Mouse (Mus musculus) thymus, adult 2 months (tissue): Measurements from ENCODE around the gene Thap7. TPM values are rescaled to one million over a fixed set of nuclear protein-coding genes. Genes with fewer than 3 reads are reported as not detected.
A peak's percentile ranks its signal among the peaks of the same experiment; 100 is the strongest.

Source experiments
- DNase-seq: peaks from one replicate; pipeline ENCODE4 v3.0.0; 2021
- H3K27ac ChIP-seq: fragments of 200-500 bp; 2 replicates; pipeline ENCODE4 v1.5.1; 2012; ENCODE audit warnings: low read length, control low read depth; ENCODE audit not compliant: control insufficient read depth, insufficient read depth
- H3K27me3 ChIP-seq: fragments of 200-500 bp; 2 replicates; pipeline ENCODE4 v1.6.1; 2012; ENCODE audit warnings: mild to moderate bottlenecking, low read length, moderate library complexity, mixed read lengths; ENCODE audit not compliant: control insufficient read depth, insufficient read depth
- H3K36me3 ChIP-seq: fragments of 200-500 bp; 2 replicates; pipeline ENCODE4 v1.6.1; 2012; ENCODE audit warnings: mild to moderate bottlenecking, low read length, moderate library complexity; ENCODE audit not compliant: control insufficient read depth, insufficient read depth
- H3K4me1 ChIP-seq: fragments of 200-500 bp; replicated peaks from 2 replicates; pipeline ENCODE4 v1.6.1; 2012; ENCODE audit warnings: low read length; ENCODE audit not compliant: control insufficient read depth, insufficient read depth
- H3K4me3 ChIP-seq: fragments of 200-500 bp; 2 replicates; pipeline ENCODE4 v1.5.1; 2012; ENCODE audit warnings: mild to moderate bottlenecking, low read length, control low read depth, moderate library complexity; ENCODE audit not compliant: control insufficient read depth, insufficient read depth
- CTCF ChIP-seq: fragments of 200-500 bp; IDR thresholded peaks from 2 replicates; pipeline ENCODE4 v1.5.1; 2012; ENCODE audit warnings: mild to moderate bottlenecking, control low read depth, low read length, moderate library complexity, borderline replicate concordance; ENCODE audit not compliant: control insufficient read depth, poor library complexity, insufficient read depth; ENCODE audit errors: extremely low read depth
- POLR2A ChIP-seq: fragments of 200-500 bp; IDR thresholded peaks from 2 replicates; pipeline ENCODE4 v1.6.1; 2012; ENCODE audit warnings: mild to moderate bottlenecking, low read length, control low read depth, moderate library complexity; ENCODE audit not compliant: control insufficient read depth, poor library complexity, insufficient read depth; ENCODE audit errors: extremely low read depth
- WGBS: fragments of 180-500 bp; shearing (Covaris S2); methylation state at CpG from one replicate; pipeline ENCODE4 v1.1.7; 2018; 5-methylcytosine and 5-hydroxymethylcytosine counted together
- polyA plus RNA-seq: library from polyadenylated mRNA; depleted of rRNA; stranded (reverse); fragments of >200 nt; gene quantifications from 2 replicates; pipeline ENCODE4 v1.2.3, GENCODE M21; 2012; rRNA removed

Thap7 gene
- polyA plus RNA-seq, 1 experiment: 139 TPM

GRCm38 (mm10) chr16:17489469-17490111, 41.3 kb downstream of the Thap7 start, which contains the start of gene Aifm3:
TSS of gene Aifm3 (plus strand) at chr16:17489611.
- WGBS: 11% methylated on average over 47 of the region's 47 CpGs
- TF ChIP-seq POLR2A: no peak
- TF ChIP-seq CTCF: no peak
- Histone ChIP-seq H3K27ac (no peak within 1 kb of the TSS), H3K27me3 (no peaks in the 10 kb centered on the region), H3K36me3 (peaks cover 20% of the 10 kb centered on the region), H3K4me3 (peak within 1 kb of the TSS; percentile 25; the same call in 1 of the 2 replicates), H3K4me1 (peaks cover 12% of the 10 kb centered on the region)
- DNase-seq: peak; percentile 29

- Histone ChIP-seq H3K27ac (no peak overlapping the region), H3K27me3 (no peaks in the 10 kb centered on the region), H3K36me3 (peaks cover 28% of the 10 kb centered on the region), H3K4me3 (no peak overlapping the region), H3K4me1 (peaks cover 12% of the 10 kb centered on the region)
- TF ChIP-seq POLR2A (no peak), CTCF (no peak)
- 71% methylated on average over 14 of the region's 14 CpGs for WGBS
- peak; percentile 64 for DNase-seq
Measured at GRCm38 (mm10) chr16:17488478-17489468, 42.2 kb downstream of the Thap7 start.

GRCm38 (mm10) chr16:17486505-17486904, 44.4 kb downstream of the Thap7 start:
- Histone ChIP-seq H3K36me3 (peaks cover 34% of the 10 kb centered on the region), H3K4me3 (no peak overlapping the region), H3K4me1 (peaks cover 12% of the 10 kb centered on the region), H3K27ac (no peak overlapping the region), H3K27me3 (no peaks in the 10 kb centered on the region)
- TF ChIP-seq POLR2A: no peak
- no peak for TF ChIP-seq CTCF
- DNase-seq: peak; percentile 48
- WGBS: 15% methylated on average over 3 of the region's 3 CpGs

GRCm38 (mm10) chr16:17481465-17481864, 49.5 kb downstream of the Thap7 start:
- no peak for DNase-seq
- H3K27me3 ChIP-seq: no peaks in the 10 kb centered on the region
- H3K27ac ChIP-seq: no peak overlapping the region
- H3K36me3 ChIP-seq: peaks cover 29% of the 10 kb centered on the region
- peaks cover 2% of the 10 kb centered on the region for H3K4me1 ChIP-seq
- H3K4me3 ChIP-seq: no peak overlapping the region
- WGBS: 97% methylated on average over 2 of the region's 2 CpGs
- TF ChIP-seq CTCF: no peak
- TF ChIP-seq POLR2A: no peak

GRCm38 (mm10) chr16:17478331-17478943, 52.5 kb downstream of the Thap7 start:
- H3K4me3 ChIP-seq: no peak overlapping the region
- no peaks in the 10 kb centered on the region for H3K27me3 ChIP-seq
- H3K36me3 ChIP-seq: peaks cover 3% of the 10 kb centered on the region
- 50% methylated on average over 4 of the region's 4 CpGs for WGBS
- DNase-seq: no peak
- H3K4me1 ChIP-seq: peaks cover 3% of the 10 kb centered on the region
- no peak for TF ChIP-seq CTCF
- TF ChIP-seq POLR2A: no peak
- no peak overlapping the region for H3K27ac ChIP-seq

Other genes starting within 250 kb of the Thap7 start
- gene Serpind1, start 199.8 kb downstream of the Thap7 start, polyA plus RNA-seq: 0.16 and 0.69 TPM in 2 replicates
- 7.5 and 8.1 TPM in 2 replicates for gene Snap29, start 125.2 kb downstream of the Thap7 start, polyA plus RNA-seq
- gene Pi4ka, start 124.8 kb downstream of the Thap7 start, polyA plus RNA-seq: 75.5 and 78.4 TPM in 2 replicates
- gene Crkl, start 79.1 kb downstream of the Thap7 start, polyA plus RNA-seq: 147 and 200 TPM in 2 replicates
- 0.93 and 1.4 TPM in 2 replicates for gene Aifm3, start 41.5 kb downstream of the Thap7 start, polyA plus RNA-seq
- 291 and 303 TPM in 2 replicates for gene Lztr1, start 22.4 kb downstream of the Thap7 start, polyA plus RNA-seq
- gene Lrrc74b, start 30.1 kb upstream of the Thap7 start, polyA plus RNA-seq: 0.10 and 0.11 TPM in 2 replicates
- gene P2rx6, start 30.7 kb upstream of the Thap7 start, polyA plus RNA-seq: 1.6 and 1.8 TPM in 2 replicates
- gene Slc7a4, start 52.1 kb upstream of the Thap7 start, polyA plus RNA-seq: 5.0 and 6.5 TPM in 2 replicates
- 134 and 144 TPM in 2 replicates for gene Smpd4, start 88.2 kb upstream of the Thap7 start, polyA plus RNA-seq
- gene Ccdc74a, start 115.3 kb upstream of the Thap7 start, polyA plus RNA-seq: 0.50 and 0.61 TPM in 2 replicates
- gene Med15, start 201.8 kb upstream of the Thap7 start, polyA plus RNA-seq: 286 and 308 TPM in 2 replicates
- 72.7 and 75.1 TPM in 2 replicates for gene Klhl22, start 228.5 kb upstream of the Thap7 start, polyA plus RNA-seq